In genomic region chr10:85035131-85035725, GRCm38 (mm10) we compare ENCODE assay signal across 27 mouse cellular contexts.
DNase-seq lines count a peak whose midpoint lies in the region; ATAC-seq and TF ChIP-seq lines count a peak whose summit lies in the region.
"Had no signal": no experiment of that assay in that cellular context is flagged by ENCODE, and none has a peak within 500 bp of the region (broad histone marks: within the 10 kb centered on the region; RNA-seq: fewer than 3 reads in every experiment).

No protein-coding gene starts in this region.

- no peaks in the 10 kb centered on the region for H3K27me3 ChIP-seq in midbrain, embryonic 11.5 days (ENCODE audit: control insufficient read depth, insufficient read depth, low read length)
- H3K27me3 ChIP-seq in midbrain, postnatal 0 days (ENCODE audit: insufficient read depth, low read length), result no peaks in the 10 kb centered on the region
- no peaks in the 10 kb centered on the region for H3K27me3 ChIP-seq in embryonic facial prominence, embryonic 14.5 days (replicated peaks; ENCODE audit: control insufficient read depth, insufficient read depth, low read length)
- no peaks in the 10 kb centered on the region for H3K27me3 ChIP-seq in limb, embryonic 10.5 days (ENCODE audit: low read depth, poor library complexity, severe bottlenecking)
- H3K27me3 ChIP-seq: forebrain, embryonic 13.5 days; heart, embryonic 15.5 days; midbrain, embryonic 12.5 days had no signal

- H3K4me1 ChIP-seq in midbrain, embryonic 11.5 days (ENCODE audit: control insufficient read depth, insufficient read depth, low read length), result peaks cover 6% of the 10 kb centered on the region; the same call in 1 of the 2 replicates
- no peaks in the 10 kb centered on the region for H3K4me1 ChIP-seq in midbrain, postnatal 0 days (ENCODE audit: insufficient read depth, low read length)
- no peaks in the 10 kb centered on the region for H3K4me1 ChIP-seq in embryonic facial prominence, embryonic 14.5 days (ENCODE audit: control insufficient read depth, insufficient read depth, low read length)
- peaks cover 10% of the 10 kb centered on the region for H3K4me1 ChIP-seq in limb, embryonic 10.5 days
- H3K4me1 ChIP-seq: forebrain, embryonic 13.5 days had no signal

- H3K9me3 ChIP-seq in midbrain, embryonic 11.5 days (ENCODE audit: control insufficient read depth, low read length), result no peaks in the 10 kb centered on the region
- H3K9me3 ChIP-seq in midbrain, postnatal 0 days (ENCODE audit: low read length), result no peaks in the 10 kb centered on the region
- no peaks in the 10 kb centered on the region for H3K9me3 ChIP-seq in embryonic facial prominence, embryonic 14.5 days (ENCODE audit: control insufficient read depth, low read length)
- no peaks in the 10 kb centered on the region for H3K9me3 ChIP-seq in limb, embryonic 10.5 days (replicated peaks)
- H3K9me3 ChIP-seq: forebrain, embryonic 13.5 days; heart, embryonic 15.5 days; midbrain, embryonic 12.5 days had no signal

- H3K27ac ChIP-seq in midbrain, embryonic 11.5 days (ENCODE audit: low read depth, low read length), result no peak overlapping the region
- H3K27ac ChIP-seq in midbrain, postnatal 0 days (ENCODE audit: low read depth, low read length), result no peak overlapping the region
- H3K27ac ChIP-seq in embryonic facial prominence, embryonic 14.5 days (replicated peaks; ENCODE audit: low read depth, low read length), result no peak overlapping the region
- no peak overlapping the region for H3K27ac ChIP-seq in limb, embryonic 10.5 days
- H3K27ac ChIP-seq: forebrain, embryonic 13.5 days; heart, adult 2 months; heart, embryonic 15.5 days; layer of hippocampus, adult 2 months; midbrain, embryonic 12.5 days had no signal

- H3K4me3 ChIP-seq in midbrain, embryonic 11.5 days (ENCODE audit: low read depth, low read length), result no peak overlapping the region
- H3K4me3 ChIP-seq in midbrain, postnatal 0 days (ENCODE audit: low read depth, low read length), result no peak overlapping the region
- no peak overlapping the region for H3K4me3 ChIP-seq in embryonic facial prominence, embryonic 14.5 days (ENCODE audit: low read depth, low read length)
- no peak overlapping the region for H3K4me3 ChIP-seq in limb, embryonic 10.5 days
- H3K4me3 ChIP-seq: forebrain, embryonic 13.5 days; heart, adult 2 months; heart, embryonic 15.5 days; layer of hippocampus, adult 2 months; midbrain, embryonic 12.5 days had no signal

- WGBS in midbrain, embryonic 11.5 days, result 22% methylated on average over 8 of the region's 8 CpGs
- WGBS in midbrain, postnatal 0 days, result 14% methylated on average over 8 of the region's 8 CpGs
- 27% methylated on average over 8 of the region's 8 CpGs for WGBS in embryonic facial prominence, embryonic 14.5 days
- 25% methylated on average over 8 of the region's 8 CpGs for WGBS in limb, embryonic 10.5 days

- H3K4me2 ChIP-seq in midbrain, embryonic 11.5 days, result no peak overlapping the region
- no peak overlapping the region for H3K4me2 ChIP-seq in midbrain, postnatal 0 days (ENCODE audit: low read depth, low read length, poor library complexity, severe bottlenecking)
- no peak overlapping the region for H3K4me2 ChIP-seq in embryonic facial prominence, embryonic 14.5 days (ENCODE audit: low read depth, low read length)
- H3K4me2 ChIP-seq: forebrain, embryonic 13.5 days; heart, embryonic 15.5 days; liver, embryonic 11.5 days; midbrain, embryonic 12.5 days had no signal

- ATAC-seq in midbrain, embryonic 11.5 days (ENCODE audit: low FRiP score), result no peak
- no peak for ATAC-seq in midbrain, postnatal 0 days (ENCODE audit: low FRiP score)
- no peak for ATAC-seq in embryonic facial prominence, embryonic 14.5 days (ENCODE audit: low read depth)
- ATAC-seq: forebrain, embryonic 13.5 days; inflammation-experienced regulatory T-cells, adult 6 months had no signal

- H3K9ac ChIP-seq in midbrain, embryonic 11.5 days (ENCODE audit: low read length), result no peak overlapping the region
- H3K9ac ChIP-seq in midbrain, postnatal 0 days (replicated peaks; ENCODE audit: low read length, poor library complexity, severe bottlenecking), result no peak overlapping the region
- H3K9ac ChIP-seq in embryonic facial prominence, embryonic 14.5 days (ENCODE audit: low read depth, low read length), result no peak overlapping the region
- H3K9ac ChIP-seq: forebrain, embryonic 13.5 days; heart, embryonic 15.5 days; midbrain, embryonic 12.5 days had no signal

- peak; percentile 85 for DNase-seq in midbrain, embryonic 11.5 days (ENCODE audit: low spot score, missing footprints)
- no peak for DNase-seq in midbrain, postnatal 0 days (ENCODE audit: low spot score)
- peak; percentile 85 for DNase-seq in R1 (ENCODE audit: low read depth, low spot score)
- DNase-seq in embryonic facial prominence, embryonic 14.5 days (ENCODE audit: low spot score), result peak; percentile 5
- DNase-seq in thymus, postnatal 25 days, result peak; percentile 11
- DNase-seq in natural killer cell, adult 2 months (ENCODE audit: low spot score in 2 of 2), result no peak
- no peak for DNase-seq in right cerebral cortex, postnatal 4 days
- no peak for DNase-seq in limb, embryonic 10.5 days (ENCODE audit: low spot score)
- DNase-seq: adrenal gland, postnatal 10 days; cerebellum, adult 11 months; cerebellum, postnatal 10 days; embryo, embryonic 11 days; gastrocnemius, postnatal 14 days; heart, adult 2 months; heart, postnatal 4 days; kidney, adult 2 months; kidney, postnatal 10 days; layer of hippocampus, postnatal 36 days; left cerebral cortex, postnatal 4 days; lung, adult 2 months; retina, postnatal 1 day had no signal

- no peak for TF ChIP-seq CTCF in midbrain, postnatal 0 days (IDR thresholded peaks at IDR 0.05)

- no peaks in the 10 kb centered on the region for H3K36me3 ChIP-seq in midbrain, embryonic 11.5 days (ENCODE audit: control insufficient read depth, insufficient read depth, low read length)
- H3K36me3 ChIP-seq in midbrain, postnatal 0 days (ENCODE audit: insufficient read depth, low read length), result no peaks in the 10 kb centered on the region
- H3K36me3 ChIP-seq in embryonic facial prominence, embryonic 14.5 days (ENCODE audit: control insufficient read depth, insufficient read depth, low read length), result no peaks in the 10 kb centered on the region
- no peaks in the 10 kb centered on the region for H3K36me3 ChIP-seq in limb, embryonic 10.5 days
- H3K36me3 ChIP-seq: heart, embryonic 15.5 days; midbrain, embryonic 12.5 days had no signal

Comparison
In these comparisons a context has a peak if more than half of its experiments do, and no peak if none do; other contexts are left out.
1. DNase-seq: peak in midbrain, embryonic 11.5 days (single experiment), R1 (single experiment), embryonic facial prominence, embryonic 14.5 days (single experiment) and thymus, postnatal 25 days (single experiment); none in midbrain, postnatal 0 days (single experiment), natural killer cell, adult 2 months (0 of 2), right cerebral cortex, postnatal 4 days (single experiment) and limb, embryonic 10.5 days (single experiment).